Mouse (Mus musculus): Measurements from ENCODE around the gene Ppp4r2. TPM values are rescaled to one million over a fixed set of nuclear protein-coding genes. Genes with fewer than 3 reads are reported as not detected.

Gene Ppp4r2
- polyA plus RNA-seq, 1 experiment, result 19.1 TPM

DNA sequence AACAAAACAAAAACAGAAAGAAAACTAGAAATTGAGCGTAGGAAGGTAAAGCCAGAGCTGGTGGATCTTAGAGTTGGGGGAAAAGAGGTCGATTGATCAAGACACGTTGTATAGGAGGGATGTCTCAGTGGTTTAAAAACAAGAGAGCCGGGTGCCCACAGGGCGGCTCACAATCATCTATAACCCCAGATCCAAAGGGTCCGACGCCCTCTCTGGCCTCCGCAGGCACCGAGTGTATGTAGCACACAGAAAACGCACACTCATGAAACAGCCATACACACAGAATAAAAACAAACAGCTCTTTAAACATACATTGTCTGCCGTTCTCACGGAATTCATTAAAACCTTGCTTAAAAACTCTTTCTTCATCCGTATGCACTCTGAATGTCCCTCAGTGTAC is 45.1 kb downstream of the Ppp4r2 start:
- H3K36me3 ChIP-seq (ENCODE audit: control insufficient read depth, insufficient read depth), result no peaks in the 10 kb centered on the region
- no peak overlapping the region for H3K4me3 ChIP-seq
- H3K27me3 ChIP-seq (ENCODE audit: control insufficient read depth, insufficient read depth, insufficient read length), result peaks cover 8% of the 10 kb centered on the region
- no peaks in the 10 kb centered on the region for H3K79me2 ChIP-seq (ENCODE audit: control insufficient read depth, insufficient read depth)
- TF ChIP-seq MAX (IDR thresholded peaks at IDR 0.05; ENCODE audit: low read depth), result no peak
- no peak for TF ChIP-seq MYOG (IDR thresholded peaks at IDR 0.05; ENCODE audit: control insufficient read depth in 1 of 3, insufficient read depth in 1 of 3, insufficient read length in 2 of 3, low read depth in 2 of 3)
- TF ChIP-seq CEBPB (IDR thresholded peaks at IDR 0.05; ENCODE audit: insufficient read depth, poor library complexity, severe bottlenecking), result no peak
- TF ChIP-seq USF1 (IDR thresholded peaks at IDR 0.05; ENCODE audit: low read depth), result no peak
- TF ChIP-seq POLR2A (IDR thresholded peaks at IDR 0.05; ENCODE audit: insufficient read length, low read depth), result no peak
- no peak for TF ChIP-seq SRF (IDR thresholded peaks at IDR 0.05; ENCODE audit: control insufficient read depth, insufficient read length, low read depth)
- no peak for TF ChIP-seq TCF3 (IDR thresholded peaks at IDR 0.05; ENCODE audit: insufficient read length, low read depth)
- TF ChIP-seq POLR2AphosphoS2 (IDR thresholded peaks at IDR 0.05; ENCODE audit: insufficient read length, low read depth), result no peak
- no peak for TF ChIP-seq TCF12 (IDR thresholded peaks at IDR 0.05; ENCODE audit: insufficient read depth, poor library complexity, severe bottlenecking)
- TF ChIP-seq MYOD1 (IDR thresholded peaks at IDR 0.05; ENCODE audit: control insufficient read depth in 1 of 3, insufficient read length in 2 of 3, low read depth in 2 of 3), result no peak
- no peak for TF ChIP-seq E2F4 (IDR thresholded peaks at IDR 0.05; ENCODE audit: insufficient read depth)
- TF ChIP-seq REST (IDR thresholded peaks at IDR 0.05; ENCODE audit: insufficient read depth, insufficient read length), result no peak
- no peak overlapping the region for H3K4me2 ChIP-seq (ENCODE audit: low read depth)
- H3ac ChIP-seq (ENCODE audit: control insufficient read depth, insufficient read length), result no peak overlapping the region

DNA sequence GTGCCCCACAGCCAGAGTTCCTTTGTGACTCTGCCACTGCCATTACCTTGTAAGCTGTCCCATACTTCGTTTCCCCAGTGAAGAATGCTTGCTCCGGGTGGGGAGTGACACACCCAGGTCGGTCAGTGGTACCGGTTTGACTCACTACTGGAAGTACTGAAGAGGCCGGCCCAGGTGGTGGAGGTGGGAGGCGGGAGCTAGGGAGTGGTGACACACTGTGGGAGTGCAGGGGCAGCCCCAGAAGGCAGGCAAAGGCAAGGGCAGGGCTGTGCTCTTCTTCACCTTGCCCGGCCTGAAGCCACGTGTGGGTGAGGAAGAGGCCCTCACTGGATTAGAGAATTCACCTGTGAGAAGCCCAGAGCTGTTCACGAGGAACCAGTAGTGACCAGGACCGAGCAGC is 46.2 kb downstream of the Ppp4r2 start:
- H3K4me2 ChIP-seq (ENCODE audit: low read depth), result no peak overlapping the region
- H3ac ChIP-seq (ENCODE audit: control insufficient read depth, insufficient read length), result no peak overlapping the region
- peaks cover 8% of the 10 kb centered on the region for H3K27me3 ChIP-seq (ENCODE audit: control insufficient read depth, insufficient read depth, insufficient read length)
- no peaks in the 10 kb centered on the region for H3K36me3 ChIP-seq (ENCODE audit: control insufficient read depth, insufficient read depth)
- H3K79me2 ChIP-seq (ENCODE audit: control insufficient read depth, insufficient read depth), result no peaks in the 10 kb centered on the region
- no peak overlapping the region for H3K4me3 ChIP-seq
- TF ChIP-seq TCF3 (IDR thresholded peaks at IDR 0.05; ENCODE audit: insufficient read length, low read depth) (no peak), REST (IDR thresholded peaks at IDR 0.05; ENCODE audit: insufficient read depth, insufficient read length) (no peak), CEBPB (IDR thresholded peaks at IDR 0.05; ENCODE audit: insufficient read depth, poor library complexity, severe bottlenecking) (no peak), USF1 (IDR thresholded peaks at IDR 0.05; ENCODE audit: low read depth) (no peak), POLR2A (IDR thresholded peaks at IDR 0.05; ENCODE audit: insufficient read length, low read depth) (no peak), E2F4 (IDR thresholded peaks at IDR 0.05; ENCODE audit: insufficient read depth) (no peak), MYOG (IDR thresholded peaks at IDR 0.05; ENCODE audit: control insufficient read depth in 1 of 3, insufficient read depth in 1 of 3, insufficient read length in 2 of 3, low read depth in 2 of 3) (no peak), MYOD1 (IDR thresholded peaks at IDR 0.05; ENCODE audit: control insufficient read depth in 1 of 3, insufficient read length in 2 of 3, low read depth in 2 of 3) (no peak), POLR2AphosphoS2 (IDR thresholded peaks at IDR 0.05; ENCODE audit: insufficient read length, low read depth) (no peak), MAX (IDR thresholded peaks at IDR 0.05; ENCODE audit: low read depth) (no peak), TCF12 (IDR thresholded peaks at IDR 0.05; ENCODE audit: insufficient read depth, poor library complexity, severe bottlenecking) (no peak), SRF (IDR thresholded peaks at IDR 0.05; ENCODE audit: control insufficient read depth, insufficient read length, low read depth) (no peak)

DNA sequence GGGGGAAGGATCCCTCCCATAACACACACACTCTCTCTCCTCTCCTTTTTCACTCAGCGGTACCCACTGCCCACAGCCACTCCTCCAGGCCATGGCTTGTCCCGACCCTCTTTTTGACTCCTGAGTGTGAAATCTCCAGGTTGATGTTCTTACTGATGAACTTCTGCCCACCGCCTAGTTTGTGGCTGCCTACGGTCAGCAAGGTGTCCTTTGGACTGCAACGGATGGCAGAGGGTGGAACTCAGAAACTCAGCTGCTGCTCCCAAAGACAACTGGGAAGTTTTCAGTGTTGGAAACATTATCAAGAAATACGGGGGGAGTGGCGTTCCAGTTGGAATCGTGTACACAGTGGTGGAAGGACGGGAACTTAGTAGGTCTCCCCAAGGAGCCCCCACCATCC is 48.2 kb downstream of the Ppp4r2 start:
- Histone ChIP-seq H3K4me2 (ENCODE audit: low read depth) (no peak overlapping the region), H3K36me3 (ENCODE audit: control insufficient read depth, insufficient read depth) (no peaks in the 10 kb centered on the region), H3K4me3 (no peak overlapping the region), H3ac (ENCODE audit: control insufficient read depth, insufficient read length) (no peak overlapping the region), H3K79me2 (ENCODE audit: control insufficient read depth, insufficient read depth) (no peaks in the 10 kb centered on the region), H3K27me3 (ENCODE audit: control insufficient read depth, insufficient read depth, insufficient read length) (peaks cover 15% of the 10 kb centered on the region)
- TF ChIP-seq MAX (IDR thresholded peaks at IDR 0.05; ENCODE audit: low read depth) (no peak), REST (IDR thresholded peaks at IDR 0.05; ENCODE audit: insufficient read depth, insufficient read length) (no peak), MYOG (IDR thresholded peaks at IDR 0.05; ENCODE audit: control insufficient read depth in 1 of 3, insufficient read depth in 1 of 3, insufficient read length in 2 of 3, low read depth in 2 of 3) (no peak), E2F4 (IDR thresholded peaks at IDR 0.05; ENCODE audit: insufficient read depth) (no peak)

DNA sequence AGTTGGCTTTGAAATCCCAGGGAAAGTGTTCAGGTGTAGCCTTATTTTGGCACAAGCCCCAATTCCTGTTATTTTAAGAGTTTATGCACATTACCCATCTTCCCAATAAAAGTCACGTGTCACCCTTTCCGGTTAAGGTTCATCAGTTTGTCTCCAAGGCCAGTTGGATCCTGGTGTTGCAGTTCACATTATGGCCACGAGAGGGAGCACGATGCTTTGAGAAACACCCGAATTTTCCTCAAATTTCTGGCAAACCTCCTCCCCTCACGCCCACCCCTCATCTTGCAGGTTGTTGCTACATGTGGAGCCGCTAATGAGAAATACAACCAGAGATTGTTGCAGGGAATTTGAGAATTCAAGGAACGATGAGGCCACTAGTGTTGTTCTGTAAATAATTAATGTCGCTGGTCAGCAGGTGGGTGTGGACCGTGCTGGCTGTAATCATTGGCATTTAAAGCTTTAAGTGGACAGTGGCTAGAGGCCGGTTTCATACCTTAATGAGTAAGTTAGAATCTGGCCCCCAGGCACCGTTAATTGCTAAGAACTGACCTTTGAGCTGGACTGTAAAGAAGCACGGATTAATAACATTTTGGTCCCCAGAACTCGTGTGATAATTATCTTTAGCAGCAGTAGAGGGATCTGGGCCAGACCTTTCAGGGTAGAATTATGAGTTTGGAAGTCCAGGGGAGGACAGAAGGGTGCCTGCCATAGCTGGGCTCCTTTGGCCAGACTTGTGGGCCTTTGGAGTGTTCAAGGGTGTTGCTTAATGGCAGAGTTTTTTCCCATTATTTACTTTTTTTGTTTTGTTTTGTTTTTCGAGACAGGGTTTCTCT is 49.2 kb downstream of the Ppp4r2 start:
- TF ChIP-seq USF1 (IDR thresholded peaks at IDR 0.05; ENCODE audit: low read depth), result peak; percentile 73
- TF ChIP-seq SRF (IDR thresholded peaks at IDR 0.05; ENCODE audit: control insufficient read depth, insufficient read length, low read depth), result no peak
- Histone ChIP-seq H3K79me2 (ENCODE audit: control insufficient read depth, insufficient read depth) (no peaks in the 10 kb centered on the region), H3K4me3 (no peak overlapping the region), H3ac (ENCODE audit: control insufficient read depth, insufficient read length) (no peak overlapping the region), H3K4me2 (ENCODE audit: low read depth) (no peak overlapping the region), H3K36me3 (ENCODE audit: control insufficient read depth, insufficient read depth) (no peaks in the 10 kb centered on the region), H3K27me3 (ENCODE audit: control insufficient read depth, insufficient read depth, insufficient read length) (peaks cover 15% of the 10 kb centered on the region)

DNA sequence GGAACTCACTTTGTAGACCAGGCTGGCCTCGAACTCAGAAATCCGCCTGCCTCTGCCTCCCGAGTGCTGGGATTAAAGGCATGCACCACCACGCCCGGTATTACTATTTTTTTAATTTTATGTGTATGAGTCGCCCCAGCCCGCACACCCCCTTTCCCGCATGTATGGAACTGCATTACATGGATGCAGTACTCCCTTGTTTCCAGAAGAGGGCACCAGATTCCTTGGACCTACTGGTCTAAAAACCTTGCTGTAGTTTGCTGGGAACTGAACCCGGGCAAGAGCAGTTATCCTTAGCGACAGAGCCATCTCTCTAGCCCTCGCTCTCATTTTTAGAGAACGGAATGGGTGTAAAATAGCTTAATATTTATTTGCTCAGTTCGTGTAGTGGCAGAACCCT is 49.8 kb downstream of the Ppp4r2 start:
- Histone ChIP-seq H3K27me3 (ENCODE audit: control insufficient read depth, insufficient read depth, insufficient read length) (peaks cover 15% of the 10 kb centered on the region), H3K4me2 (ENCODE audit: low read depth) (no peak overlapping the region)
- TF ChIP-seq POLR2A (IDR thresholded peaks at IDR 0.05; ENCODE audit: insufficient read length, low read depth) (no peak), POLR2AphosphoS2 (IDR thresholded peaks at IDR 0.05; ENCODE audit: insufficient read length, low read depth) (no peak), REST (IDR thresholded peaks at IDR 0.05; ENCODE audit: insufficient read depth, insufficient read length) (no peak), TCF12 (IDR thresholded peaks at IDR 0.05; ENCODE audit: insufficient read depth, poor library complexity, severe bottlenecking) (no peak), MAX (IDR thresholded peaks at IDR 0.05; ENCODE audit: low read depth) (no peak), TCF3 (IDR thresholded peaks at IDR 0.05; ENCODE audit: insufficient read length, low read depth) (no peak), USF1 (IDR thresholded peaks at IDR 0.05; ENCODE audit: low read depth) (no peak), MYOG (IDR thresholded peaks at IDR 0.05; ENCODE audit: control insufficient read depth in 1 of 3, insufficient read depth in 1 of 3, insufficient read length in 2 of 3, low read depth in 2 of 3) (no peak), MYOD1 (IDR thresholded peaks at IDR 0.05; ENCODE audit: control insufficient read depth in 1 of 3, insufficient read length in 2 of 3, low read depth in 2 of 3) (no peak), CEBPB (IDR thresholded peaks at IDR 0.05; ENCODE audit: insufficient read depth, poor library complexity, severe bottlenecking) (no peak)

More for the DNA sequence above, 49.8 kb downstream of the Ppp4r2 start:
- Histone ChIP-seq H3K36me3 (ENCODE audit: control insufficient read depth, insufficient read depth) (no peaks in the 10 kb centered on the region), H3ac (ENCODE audit: control insufficient read depth, insufficient read length) (no peak overlapping the region), H3K4me3 (no peak overlapping the region), H3K79me2 (ENCODE audit: control insufficient read depth, insufficient read depth) (no peaks in the 10 kb centered on the region)
